Mouse (Mus musculus) C2C12 (cell line): Measurements from ENCODE around the gene Gm20388. TPM values are rescaled to one million over a fixed set of nuclear protein-coding genes. Genes with fewer than 3 reads are reported as not detected.

Experiments used
- H3K27me3 ChIP-seq: one replicate; pipeline ENCODE4 v1.6.1; 2011; ENCODE audit not compliant: control insufficient read depth, insufficient read depth, insufficient read length
- H3K36me3 ChIP-seq: one replicate; pipeline ENCODE4 v1.6.1; 2011; ENCODE audit not compliant: control insufficient read depth, insufficient read depth
- H3K4me3 ChIP-seq: one replicate; pipeline ENCODE4 v1.5.1; 2011; ENCODE audit warnings: mild to moderate bottlenecking, control low read depth; ENCODE audit not compliant: poor library complexity, insufficient read depth, severe bottlenecking
- H3K79me2 ChIP-seq: one replicate; pipeline ENCODE4 v1.6.1; 2011; ENCODE audit not compliant: control insufficient read depth, insufficient read depth
- H3K79me3 ChIP-seq: one replicate; pipeline ENCODE4 v1.6.1; 2011; ENCODE audit warnings: low read depth, control low read depth
- H3ac ChIP-seq: one replicate; pipeline ENCODE3; 2011; ENCODE audit warnings: low read depth; ENCODE audit not compliant: control insufficient read depth, insufficient read length
- CEBPB ChIP-seq: IDR thresholded peaks from one replicate; pipeline ENCODE4 v1.6.1; 2011; ENCODE audit warnings: low read depth, mild to moderate bottlenecking, control low read depth, moderate library complexity
- CTCF ChIP-seq: IDR thresholded peaks from one replicate; pipeline ENCODE4 v1.5.1; 2011; ENCODE audit not compliant: control insufficient read depth, insufficient read depth, insufficient read length
- FOSL1 ChIP-seq: IDR thresholded peaks from one replicate; pipeline ENCODE4 v1.8.0; 2011; ENCODE audit warnings: mild to moderate bottlenecking, low read length; ENCODE audit not compliant: poor library complexity, insufficient read depth, severe bottlenecking
- MAX ChIP-seq: IDR thresholded peaks from one replicate; pipeline ENCODE4 v1.6.1; 2011; ENCODE audit warnings: mild to moderate bottlenecking, control low read depth
- MYOD1 ChIP-seq: IDR thresholded peaks from one replicate; pipeline ENCODE4 v1.6.1; 2011; ENCODE audit warnings: low read depth; ENCODE audit not compliant: control insufficient read depth, insufficient read length
- MYOG ChIP-seq: IDR thresholded peaks from one replicate; pipeline ENCODE4 v1.6.1; 2011; ENCODE audit not compliant: control insufficient read depth, insufficient read length; ENCODE audit errors: extremely low read depth
- USF1 ChIP-seq: IDR thresholded peaks from one replicate; pipeline ENCODE4 v1.6.1; 2011; ENCODE audit warnings: low read depth, mild to moderate bottlenecking, control low read depth, moderate library complexity
- polyA plus RNA-seq: library from polyadenylated mRNA; unstranded; fragments of >200 nt; fragmentation: generic; extraction: Trizol; gene quantifications from one replicate; pipeline ENCODE4 v1.2.1, GENCODE M21; 2012; ENCODE audit warnings: missing spikeins

Gene Gm20388
- polyA plus RNA-seq, 1 experiment = 15.0 TPM

- TF ChIP-seq MAX = no peak
- no peak overlapping the region for H3K4me3 ChIP-seq
- no peaks in the 10 kb centered on the region for H3K79me3 ChIP-seq
- H3K27me3 ChIP-seq = peaks cover 24% of the 10 kb centered on the region
- H3ac ChIP-seq = no peak overlapping the region
- no peaks in the 10 kb centered on the region for H3K36me3 ChIP-seq
- H3K79me2 ChIP-seq = no peaks in the 10 kb centered on the region
Measured at GRCm38 (mm10) chr8:120726051-120726450, 815.4 kb downstream of the Gm20388 start.

GRCm38 (mm10) chr8:120728488-120729160, 818.0 kb downstream of the Gm20388 start:
- Histone ChIP-seq H3K36me3 (no peaks in the 10 kb centered on the region), H3K4me3 (no peak overlapping the region), H3K79me2 (no peaks in the 10 kb centered on the region), H3K27me3 (peaks cover 42% of the 10 kb centered on the region), H3ac (no peak overlapping the region), H3K79me3 (no peaks in the 10 kb centered on the region)
- TF ChIP-seq MAX = no peak
- TF ChIP-seq MYOG = no peak
- TF ChIP-seq CTCF = no peak
- TF ChIP-seq CEBPB = no peak
- TF ChIP-seq MYOD1 = no peak
- TF ChIP-seq USF1 = no peak
- no peak for TF ChIP-seq FOSL1

GRCm38 (mm10) chr8:120731582-120731981, 820.9 kb downstream of the Gm20388 start:
- Histone ChIP-seq H3K79me3 (no peaks in the 10 kb centered on the region), H3K79me2 (no peaks in the 10 kb centered on the region), H3K4me3 (no peak overlapping the region), H3K36me3 (no peaks in the 10 kb centered on the region), H3K27me3 (peaks cover 67% of the 10 kb centered on the region), H3ac (no peak overlapping the region)
- no peak for TF ChIP-seq CTCF
- TF ChIP-seq MYOD1 = no peak
- TF ChIP-seq FOSL1 = no peak
- TF ChIP-seq USF1 = no peak
- no peak for TF ChIP-seq MAX
- TF ChIP-seq CEBPB = no peak
- TF ChIP-seq MYOG = no peak

- no peaks in the 10 kb centered on the region for H3K79me2 ChIP-seq
- H3ac ChIP-seq = no peak overlapping the region
- no peak for TF ChIP-seq MAX
- TF ChIP-seq FOSL1 = no peak
- no peak for TF ChIP-seq MYOG
- no peak for TF ChIP-seq MYOD1
- TF ChIP-seq USF1 = no peak
- no peak for TF ChIP-seq CTCF
- no peak for TF ChIP-seq CEBPB
- peaks cover 72% of the 10 kb centered on the region for H3K27me3 ChIP-seq
- H3K4me3 ChIP-seq = no peak overlapping the region
- H3K36me3 ChIP-seq = no peaks in the 10 kb centered on the region
- no peaks in the 10 kb centered on the region for H3K79me3 ChIP-seq
Measured at GRCm38 (mm10) chr8:120732068-120732467, 821.4 kb downstream of the Gm20388 start.

- no peak within 1 kb of the TSS for H3K4me3 ChIP-seq
- TF ChIP-seq MAX (no peak), CTCF (no peak), USF1 (no peak)
- peaks cover 89% of the 10 kb centered on the region for H3K27me3 ChIP-seq
- no peaks in the 10 kb centered on the region for H3K79me3 ChIP-seq
- H3K36me3 ChIP-seq = no peaks in the 10 kb centered on the region
- no peak within 1 kb of the TSS for H3ac ChIP-seq
- no peaks in the 10 kb centered on the region for H3K79me2 ChIP-seq
Measured at GRCm38 (mm10) chr8:120735770-120736481, 825.3 kb downstream of the Gm20388 start, which contains the start of gene Irf8. Gene Irf8, plus strand, starts transcription at chr8:120736358.

GRCm38 (mm10) chr8:120736486-120736885, 825.8 kb downstream of the Gm20388 start:
- H3K27me3 ChIP-seq = peaks cover 92% of the 10 kb centered on the region
- no peaks in the 10 kb centered on the region for H3K79me3 ChIP-seq
- no peak overlapping the region for H3K4me3 ChIP-seq
- H3ac ChIP-seq = no peak overlapping the region
- TF ChIP-seq MAX = no peak
- TF ChIP-seq CEBPB = no peak
- no peak for TF ChIP-seq CTCF
- H3K36me3 ChIP-seq = no peaks in the 10 kb centered on the region
- no peaks in the 10 kb centered on the region for H3K79me2 ChIP-seq
